Mouse (Mus musculus) liver, embryonic 14.5 days (tissue): Measurements from ENCODE around the gene Pde4b. TPM values are rescaled to one million over a fixed set of nuclear protein-coding genes. Genes with fewer than 3 reads are reported as not detected.

Experiments used
- ATAC-seq: fragments of 200-750 bp; cut with Nextera tagmentation; 2 replicates; pipeline ENCODE4 v1.8.0; 2017; ENCODE audit warnings: moderate number of reproducible peaks, mild to moderate bottlenecking, moderate library complexity; ENCODE audit not compliant: insufficient read depth
- DNase-seq, 3 experiments: peaks; one replicate each; pipeline ENCODE4 v3.0.0-alpha.2; 2012 to 2013; ENCODE audit warnings: low read depth in 3 of 3, low spot score in 3 of 3
- H3K27ac ChIP-seq: fragments of 300-500 bp; sonication (generic); 2 replicates; pipeline ENCODE4 v1.5.1; 2014; ENCODE audit warnings: moderate library complexity, mild to moderate bottlenecking, control low read depth, inconsistent platforms
- H3K27me3 ChIP-seq: fragments of 300-500 bp; sonication (generic); 2 replicates; pipeline ENCODE4 v1.6.1; 2014; ENCODE audit warnings: mild to moderate bottlenecking, low read length, moderate library complexity; ENCODE audit not compliant: control insufficient read depth, insufficient read depth
- H3K36me3 ChIP-seq: fragments of 300-500 bp; sonication (generic); replicated peaks from 2 replicates; pipeline ENCODE4 v1.6.1; 2014; ENCODE audit warnings: low read depth; ENCODE audit not compliant: control insufficient read depth, insufficient read depth
- H3K4me1 ChIP-seq, 2 experiments: fragments of 200-500 bp in 1 of 2; fragments of 300-500 bp in 1 of 2; sonication (generic) in 1 of 2; replicated peaks; 2 replicates each; pipeline ENCODE4 v1.6.1; 2012 to 2014; ENCODE audit warnings: antibody characterized with exemption in 1 of 2, inconsistent platforms in 1 of 2, low read length in 1 of 2; ENCODE audit not compliant: control insufficient read depth in 2 of 2, insufficient read depth in 2 of 2
- H3K4me2 ChIP-seq: fragments of 300-500 bp; sonication (generic); 2 replicates; pipeline ENCODE4 v1.6.1; 2014; ENCODE audit warnings: low read depth, mild to moderate bottlenecking, control low read depth, moderate library complexity
- H3K4me3 ChIP-seq, 2 experiments: fragments of 200-500 bp in 1 of 2; fragments of 300-500 bp in 1 of 2; sonication (generic) in 1 of 2; 2 replicates each; pipeline ENCODE4 v1.5.1; 2012 to 2014; ENCODE audit warnings: low read depth in 2 of 2, low read length in 2 of 2, mild to moderate bottlenecking in 2 of 2, control low read depth in 1 of 2, inconsistent platforms in 1 of 2, moderate library complexity in 1 of 2; ENCODE audit not compliant: insufficient read depth in 1 of 2
- H3K9ac ChIP-seq: fragments of 300-500 bp; sonication (generic); replicated peaks from 2 replicates; pipeline ENCODE4 v1.6.1; 2014; ENCODE audit warnings: mild to moderate bottlenecking, control low read depth, moderate library complexity
- H3K9me3 ChIP-seq: fragments of 300-500 bp; sonication (generic); 2 replicates; pipeline ENCODE4 v1.6.1; 2016; ENCODE audit warnings: low read length, mixed read lengths; ENCODE audit not compliant: control insufficient read depth
- CTCF ChIP-seq: IDR thresholded peaks from 2 replicates; pipeline ENCODE4 v1.5.1; 2016; ENCODE audit warnings: antibody characterized with exemption, low read depth, control low read depth
- EP300 ChIP-seq: IDR thresholded peaks from 2 replicates; pipeline ENCODE4 v1.6.1; 2016; ENCODE audit warnings: antibody characterized with exemption, low read depth
- WGBS: fragments of 180-500 bp; shearing (Covaris S2); extraction: QIAGEN DNeasy Blood & Tissue Kit; methylation state at CpG from one replicate; pipeline ENCODE4 v1.1.7; 2014; ENCODE audit not compliant: insufficient replicate concordance; 5-methylcytosine and 5-hydroxymethylcytosine counted together
- polyA plus RNA-seq, 2 experiments: library from polyadenylated mRNA; depleted of rRNA in 1 of 2; stranded (reverse) in 1 of 2; unstranded in 1 of 2; fragments of >200 nt; fragmentation: Nextera tagmentation in 1 of 2; extraction: Ambion mirVana in 1 of 2; gene quantifications; 2 replicates each; pipeline versions ENCODE4 v1.2.1 to v1.2.3; 2012 to 2014

The Pde4b gene
- polyA plus RNA-seq, 2 experiments, result 1.5 to 2.3 TPM

GRCm38 (mm10) chr4:102440119-102440481 is 352.8 kb downstream of the Pde4b start:
- Histone ChIP-seq H3K4me3 (no peak overlapping the region), H3K4me2 (no peak overlapping the region), H3K9me3 (no peaks in the 10 kb centered on the region), H3K9ac (no peak overlapping the region), H3K36me3 (no peaks in the 10 kb centered on the region), H3K27me3 (no peaks in the 10 kb centered on the region), H3K4me1 (no peaks in the 10 kb centered on the region), H3K27ac (no peak overlapping the region)
- TF ChIP-seq CTCF, result no peak
- TF ChIP-seq EP300, result no peak
- WGBS, result 58% methylated on average over 4 of the region's 4 CpGs
- DNase-seq, result no peak
- no peak for ATAC-seq

GRCm38 (mm10) chr4:102443533-102443932 is 356.2 kb downstream of the Pde4b start:
- no peak overlapping the region for H3K4me2 ChIP-seq
- H3K27ac ChIP-seq, result no peak overlapping the region
- DNase-seq (no peak), ATAC-seq (no peak)
- TF ChIP-seq CTCF, result no peak
- TF ChIP-seq EP300, result no peak
- WGBS, result 54% methylated on average over 5 of the region's 5 CpGs
- no peaks in the 10 kb centered on the region for H3K36me3 ChIP-seq
- H3K4me3 ChIP-seq, result no peak overlapping the region
- H3K27me3 ChIP-seq, result no peaks in the 10 kb centered on the region
- H3K9me3 ChIP-seq, result no peaks in the 10 kb centered on the region
- H3K4me1 ChIP-seq, result no peaks in the 10 kb centered on the region
- no peak overlapping the region for H3K9ac ChIP-seq

GRCm38 (mm10) chr4:102444501-102444900 is 357.2 kb downstream of the Pde4b start:
- Histone ChIP-seq H3K9ac (no peak overlapping the region), H3K36me3 (no peaks in the 10 kb centered on the region), H3K4me2 (no peak overlapping the region), H3K27ac (no peak overlapping the region), H3K4me3 (no peak overlapping the region), H3K9me3 (no peaks in the 10 kb centered on the region), H3K4me1 (no peaks in the 10 kb centered on the region), H3K27me3 (no peaks in the 10 kb centered on the region)
- WGBS, result 72% methylated on average over 3 of the region's 3 CpGs
- no peak for DNase-seq
- no peak for ATAC-seq
- TF ChIP-seq EP300 (no peak), CTCF (no peak)

- H3K9me3 ChIP-seq, result no peaks in the 10 kb centered on the region
- 59% methylated on average over 8 of the region's 8 CpGs for WGBS
- TF ChIP-seq CTCF, result no peak
Measured at GRCm38 (mm10) chr4:102446160-102446945, 359.0 kb downstream of the Pde4b start.

GRCm38 (mm10) chr4:102456426-102456825 is 369.1 kb downstream of the Pde4b start:
- TF ChIP-seq EP300 (no peak), CTCF (no peak)
- H3K4me3 ChIP-seq, result no peak overlapping the region
- H3K9me3 ChIP-seq, result no peaks in the 10 kb centered on the region
- ATAC-seq (no peak), DNase-seq (no peak)
- WGBS, result 53% methylated on average over 3 of the region's 3 CpGs
- H3K27ac ChIP-seq, result no peak overlapping the region
- no peaks in the 10 kb centered on the region for H3K4me1 ChIP-seq
- H3K27me3 ChIP-seq, result no peaks in the 10 kb centered on the region
- no peak overlapping the region for H3K4me2 ChIP-seq
- H3K36me3 ChIP-seq, result no peaks in the 10 kb centered on the region
- no peak overlapping the region for H3K9ac ChIP-seq

More at GRCm38 (mm10) chr4:102446160-102446945, 359.0 kb downstream of the Pde4b start:
- H3K27ac ChIP-seq, result no peak overlapping the region
- no peak overlapping the region for H3K4me3 ChIP-seq
- H3K27me3 ChIP-seq, result no peaks in the 10 kb centered on the region
- no peak overlapping the region for H3K9ac ChIP-seq
- ATAC-seq (no peak), DNase-seq (no peak)
- no peaks in the 10 kb centered on the region for H3K4me1 ChIP-seq
- H3K36me3 ChIP-seq, result no peaks in the 10 kb centered on the region
- H3K4me2 ChIP-seq, result no peak overlapping the region
